Mouse (Mus musculus) frontal cortex, adult 2 months (tissue): ENCODE measurements around the gene Btk. TPM values are rescaled to one million over a fixed set of nuclear protein-coding genes. Genes with fewer than 3 reads are reported as not detected.

Experiments used
- DNase-seq, 2 experiments: peaks; one replicate each; pipeline ENCODE4 v3.0.0; 2022; ENCODE audit warnings: low spot score in 1 of 2; ENCODE audit errors: extremely low spot score in 1 of 2
- polyA plus RNA-seq: library from polyadenylated mRNA; depleted of rRNA; stranded (reverse); fragments of >200 nt; gene quantifications from 2 replicates; pipeline ENCODE4 v1.2.3, GENCODE M21; 2012; rRNA removed

Gene Btk
- polyA plus RNA-seq, 1 experiment, result 1.3 TPM

DNA sequence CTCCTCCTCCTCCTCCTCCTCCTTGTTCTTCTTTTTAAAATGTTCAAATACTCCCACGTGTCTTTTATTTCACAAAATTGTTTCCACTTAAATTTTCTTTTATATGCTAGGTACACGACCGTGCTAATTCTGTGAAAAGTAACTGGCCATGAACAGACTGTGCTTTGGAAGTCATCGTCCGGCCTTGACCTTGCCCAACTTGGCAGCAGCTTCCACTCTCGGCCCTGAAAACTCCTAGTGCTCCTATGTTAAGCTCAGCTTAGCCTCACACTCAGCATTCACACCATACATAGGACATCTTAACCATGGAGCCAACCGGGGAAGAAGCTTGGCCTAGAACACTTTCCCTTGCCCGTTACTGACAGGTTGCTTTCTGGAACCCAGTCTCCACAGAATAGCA is 82.7 kb downstream of the Btk start:
- no peak for DNase-seq

Other genes starting within 250 kb of the Btk start
- gene Drp2, start 179.0 kb downstream of the Btk start, polyA plus RNA-seq, result 48.8 and 48.9 TPM in 2 replicates
- 0.11 and 0.46 TPM in 2 replicates for gene Taf7l, start 107.1 kb downstream of the Btk start, polyA plus RNA-seq
- gene Timm8a1, start 41.7 kb downstream of the Btk start, polyA plus RNA-seq, result 13.0 and 13.1 TPM in 2 replicates
- gene Rpl36a, start 2.1 kb upstream of the Btk start, polyA plus RNA-seq, result 453 and 529 TPM in 2 replicates
- 7.1 and 8.0 TPM in 2 replicates for gene Gla, start 17.6 kb upstream of the Btk start, polyA plus RNA-seq
- gene Hnrnph2, start 17.6 kb upstream of the Btk start, polyA plus RNA-seq, result 112 and 121 TPM in 2 replicates
- gene Armcx4, start 102.9 kb upstream of the Btk start, polyA plus RNA-seq, result 16.5 and 17.9 TPM in 2 replicates
- 67.5 and 81.6 TPM in 2 replicates for gene Armcx1, start 134.4 kb upstream of the Btk start, polyA plus RNA-seq
- gene Armcx6, start 167.8 kb upstream of the Btk start, polyA plus RNA-seq, result 8.4 and 9.6 TPM in 2 replicates
- gene Armcx3, start 173.0 kb upstream of the Btk start, polyA plus RNA-seq, result 58.5 and 64.6 TPM in 2 replicates
- 45.7 and 54.3 TPM in 2 replicates for gene Armcx2, start 225.7 kb upstream of the Btk start, polyA plus RNA-seq